Mouse (Mus musculus): Measurements from ENCODE around the gene Slc16a13. TPM values are rescaled to one million over a fixed set of nuclear protein-coding genes. Genes with fewer than 3 reads are reported as not detected.
A peak's percentile ranks its signal among the peaks of the same experiment; 100 is the strongest.

Slc16a13 gene
- polyA plus RNA-seq, 2 experiments: 3.2 to 3.8 TPM

DNA sequence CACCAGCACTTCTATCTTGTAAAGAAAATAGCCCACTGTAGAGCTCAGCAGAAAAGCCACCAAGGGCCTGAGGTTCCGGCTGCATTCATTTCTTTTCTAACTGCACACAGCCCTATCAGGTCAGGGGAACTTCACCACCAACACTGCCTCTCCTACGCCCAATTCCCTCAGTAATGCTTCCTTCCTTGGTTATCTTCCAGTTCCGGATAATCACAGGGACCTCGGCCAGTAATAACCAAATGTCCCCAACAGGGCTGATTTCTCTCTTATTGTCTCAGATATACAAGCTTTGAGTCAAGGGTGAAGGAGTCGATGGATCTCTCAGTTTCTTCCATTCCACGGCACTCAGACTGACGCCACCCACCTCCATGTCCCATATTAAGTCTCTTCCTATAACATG, 13.6 kb downstream of the Slc16a13 start:
- Histone ChIP-seq H3K27ac (no peak overlapping the region), H3K4me2 (ENCODE audit: low read depth) (no peak overlapping the region), H3K4me3 (ENCODE audit: insufficient read depth in 1 of 2, low read depth in 2 of 2, low read length in 2 of 2) (no peak overlapping the region), H3K9ac (replicated peaks) (no peak overlapping the region), H3K27me3 (ENCODE audit: control insufficient read depth, insufficient read depth, low read length) (peaks cover 3% of the 10 kb centered on the region), H3K36me3 (replicated peaks; ENCODE audit: control insufficient read depth, insufficient read depth, low read depth) (no peaks in the 10 kb centered on the region), H3K9me3 (ENCODE audit: control insufficient read depth, low read length) (no peaks in the 10 kb centered on the region), H3K4me1 (replicated peaks; ENCODE audit: control insufficient read depth in 2 of 2, insufficient read depth in 2 of 2, low read length in 1 of 2) (no peaks in the 10 kb centered on the region)
- no peak for DNase-seq (ENCODE audit: low read depth in 3 of 3, low spot score in 3 of 3)
- WGBS (ENCODE audit: insufficient replicate concordance): 61% methylated on average over 7 of the region's 7 CpGs
- TF ChIP-seq EP300 (IDR thresholded peaks at IDR 0.05; ENCODE audit: low read depth): no peak
- TF ChIP-seq CTCF (IDR thresholded peaks at IDR 0.05; ENCODE audit: low read depth): no peak
- ATAC-seq (ENCODE audit: insufficient read depth): no peak

DNA sequence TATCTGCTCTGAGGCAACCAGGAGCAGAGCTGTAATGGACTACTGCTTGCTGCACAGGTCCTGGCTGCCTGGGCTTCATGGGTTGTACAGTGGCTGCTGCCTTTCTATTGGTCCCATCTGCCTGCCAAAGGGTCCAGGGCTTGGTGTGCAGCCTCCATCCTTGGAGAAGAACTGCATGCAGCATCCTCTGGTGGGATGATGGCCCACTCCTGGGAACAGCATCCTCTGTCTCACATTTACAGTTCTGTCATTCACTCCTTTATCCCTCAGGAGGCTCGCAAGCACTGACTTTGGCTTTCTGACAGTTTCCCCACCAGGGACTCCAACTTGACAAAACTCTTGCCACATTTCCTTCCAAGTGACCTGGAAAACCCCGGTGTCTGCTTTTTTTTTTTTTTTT, 14.1 kb downstream of the Slc16a13 start:
- Histone ChIP-seq H3K36me3 (replicated peaks; ENCODE audit: control insufficient read depth, insufficient read depth, low read depth) (no peaks in the 10 kb centered on the region), H3K27me3 (ENCODE audit: control insufficient read depth, insufficient read depth, low read length) (no peaks in the 10 kb centered on the region), H3K4me1 (replicated peaks; ENCODE audit: control insufficient read depth in 2 of 2, insufficient read depth in 2 of 2, low read length in 1 of 2) (no peaks in the 10 kb centered on the region), H3K4me2 (ENCODE audit: low read depth) (no peak overlapping the region), H3K9ac (replicated peaks) (no peak overlapping the region), H3K4me3 (ENCODE audit: insufficient read depth in 1 of 2, low read depth in 2 of 2, low read length in 2 of 2) (no peak overlapping the region), H3K9me3 (ENCODE audit: control insufficient read depth, low read length) (no peaks in the 10 kb centered on the region), H3K27ac (no peak overlapping the region)
- ATAC-seq (ENCODE audit: insufficient read depth): no peak
- no peak for DNase-seq (ENCODE audit: low read depth in 3 of 3, low spot score in 3 of 3)
- TF ChIP-seq EP300 (IDR thresholded peaks at IDR 0.05; ENCODE audit: low read depth) (no peak), CTCF (IDR thresholded peaks at IDR 0.05; ENCODE audit: low read depth) (no peak)
- 47% methylated on average over 2 of the region's 2 CpGs for WGBS (ENCODE audit: insufficient replicate concordance)

DNA sequence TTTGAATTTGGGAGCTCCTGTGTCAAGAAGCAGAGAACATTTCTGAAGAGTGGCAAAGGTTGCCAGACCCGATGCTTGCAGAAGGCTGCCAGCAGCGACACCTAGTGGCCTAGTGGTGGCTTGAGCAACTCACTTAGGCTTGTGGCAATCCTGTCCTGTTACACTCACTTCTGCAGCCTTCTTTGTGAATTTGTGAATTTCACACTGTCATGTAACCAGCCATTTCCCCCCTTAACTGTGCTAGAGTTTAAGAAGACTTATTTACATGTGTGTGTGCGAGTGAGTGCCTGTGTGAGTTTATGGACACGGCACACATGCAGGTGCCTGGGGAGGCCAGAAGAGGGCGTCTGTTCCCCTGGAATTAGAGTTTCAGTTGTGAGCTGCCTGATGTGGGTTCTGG, 19.2 kb downstream of the Slc16a13 start:
- Histone ChIP-seq H3K4me2 (ENCODE audit: low read depth) (no peak overlapping the region), H3K9me3 (ENCODE audit: control insufficient read depth, low read length) (no peaks in the 10 kb centered on the region), H3K36me3 (replicated peaks; ENCODE audit: control insufficient read depth, insufficient read depth, low read depth) (no peaks in the 10 kb centered on the region), H3K4me3 (ENCODE audit: insufficient read depth in 1 of 2, low read depth in 2 of 2, low read length in 2 of 2) (no peak overlapping the region), H3K27me3 (ENCODE audit: control insufficient read depth, insufficient read depth, low read length) (no peaks in the 10 kb centered on the region), H3K27ac (no peak overlapping the region), H3K4me1 (replicated peaks; ENCODE audit: control insufficient read depth in 2 of 2, insufficient read depth in 2 of 2, low read length in 1 of 2) (no peaks in the 10 kb centered on the region), H3K9ac (replicated peaks) (no peak overlapping the region)
- DNase-seq (ENCODE audit: low read depth in 3 of 3, low spot score in 3 of 3): peak; percentile 54 to 61 (median 54)
- no peak for ATAC-seq (ENCODE audit: insufficient read depth)
- TF ChIP-seq CTCF (IDR thresholded peaks at IDR 0.05; ENCODE audit: low read depth): peak; percentile 95
- no peak for TF ChIP-seq EP300 (IDR thresholded peaks at IDR 0.05; ENCODE audit: low read depth)
- WGBS (ENCODE audit: insufficient replicate concordance): 33% methylated on average over 5 of the region's 5 CpGs

DNA sequence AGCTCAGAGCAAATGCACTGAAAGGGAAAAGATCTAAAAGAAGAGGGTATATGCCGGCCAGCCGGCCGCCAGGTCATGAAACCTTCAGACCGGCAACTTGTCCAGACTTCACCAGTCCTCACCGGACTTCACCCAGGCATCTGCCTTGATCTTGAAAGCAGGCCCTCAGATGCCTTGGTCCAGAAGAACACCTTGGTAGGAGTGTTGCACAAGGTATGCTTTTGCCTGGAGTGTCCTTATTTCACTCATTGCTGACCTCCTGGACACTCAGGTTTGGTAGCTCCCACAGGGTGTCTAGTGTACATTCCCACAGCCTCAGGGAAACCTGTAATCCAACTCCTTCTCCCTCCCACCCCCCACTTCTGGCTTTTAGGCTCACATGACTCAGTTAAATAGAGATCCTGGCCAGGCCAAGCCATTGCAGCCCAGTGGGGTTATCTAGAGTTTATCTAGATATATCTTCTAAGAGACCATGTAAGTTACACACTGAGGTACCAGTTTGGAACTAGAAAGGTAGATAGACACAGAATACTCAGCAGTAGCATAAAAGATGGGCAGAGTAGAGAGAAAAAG, 20.7 kb downstream of the Slc16a13 start:
- H3K27ac ChIP-seq: no peak overlapping the region
- H3K9me3 ChIP-seq (ENCODE audit: control insufficient read depth, low read length): no peaks in the 10 kb centered on the region
- H3K27me3 ChIP-seq (ENCODE audit: control insufficient read depth, insufficient read depth, low read length): no peaks in the 10 kb centered on the region
- no peaks in the 10 kb centered on the region for H3K36me3 ChIP-seq (replicated peaks; ENCODE audit: control insufficient read depth, insufficient read depth, low read depth)
- H3K4me3 ChIP-seq (ENCODE audit: insufficient read depth in 1 of 2, low read depth in 2 of 2, low read length in 2 of 2): no peak overlapping the region
- no peak for DNase-seq (ENCODE audit: low read depth in 3 of 3, low spot score in 3 of 3)
- no peak for ATAC-seq (ENCODE audit: insufficient read depth)
- TF ChIP-seq EP300 (IDR thresholded peaks at IDR 0.05; ENCODE audit: low read depth) (no peak), CTCF (IDR thresholded peaks at IDR 0.05; ENCODE audit: low read depth) (no peak)
- H3K4me2 ChIP-seq (ENCODE audit: low read depth): no peak overlapping the region
- WGBS (ENCODE audit: insufficient replicate concordance): 63% methylated on average over 5 of the region's 5 CpGs
- H3K4me1 ChIP-seq (replicated peaks; ENCODE audit: control insufficient read depth in 2 of 2, insufficient read depth in 2 of 2, low read length in 1 of 2): no peaks in the 10 kb centered on the region
- H3K9ac ChIP-seq (replicated peaks): no peak overlapping the region

DNA sequence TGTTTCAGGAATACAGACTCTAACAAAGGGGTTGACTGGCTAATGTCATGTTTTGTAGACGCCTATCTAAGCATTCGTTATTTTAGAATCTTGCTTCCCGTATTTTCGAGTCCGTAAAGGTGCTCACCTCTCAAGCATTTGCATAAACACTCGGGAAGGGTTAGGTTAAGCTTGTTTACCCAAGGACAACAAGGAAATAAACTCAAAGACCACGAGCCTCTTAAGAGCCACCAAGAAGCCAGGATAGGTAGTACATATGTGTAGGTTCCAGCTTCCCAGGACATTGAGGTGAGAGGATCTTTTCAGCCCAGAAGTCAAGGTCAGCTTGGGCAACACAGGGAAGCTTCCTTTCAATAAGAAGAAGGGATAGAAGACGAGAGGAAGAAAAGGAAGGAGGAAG, 21.8 kb downstream of the Slc16a13 start:
- H3K4me3 ChIP-seq (ENCODE audit: insufficient read depth in 1 of 2, low read depth in 2 of 2, low read length in 2 of 2): no peak overlapping the region
- H3K4me2 ChIP-seq (ENCODE audit: low read depth): no peak overlapping the region
- no peak overlapping the region for H3K9ac ChIP-seq (replicated peaks)
- WGBS (ENCODE audit: insufficient replicate concordance): 62% methylated on average over 8 of the region's 8 CpGs
- no peak overlapping the region for H3K27ac ChIP-seq
- no peaks in the 10 kb centered on the region for H3K36me3 ChIP-seq (replicated peaks; ENCODE audit: control insufficient read depth, insufficient read depth, low read depth)
- H3K9me3 ChIP-seq (ENCODE audit: control insufficient read depth, low read length): no peaks in the 10 kb centered on the region
- no peak for TF ChIP-seq CTCF (IDR thresholded peaks at IDR 0.05; ENCODE audit: low read depth)
- no peak for TF ChIP-seq EP300 (IDR thresholded peaks at IDR 0.05; ENCODE audit: low read depth)
- ATAC-seq (ENCODE audit: insufficient read depth): no peak
- no peaks in the 10 kb centered on the region for H3K4me1 ChIP-seq (replicated peaks; ENCODE audit: control insufficient read depth in 2 of 2, insufficient read depth in 2 of 2, low read length in 1 of 2)
- no peak for DNase-seq (ENCODE audit: low read depth in 3 of 3, low spot score in 3 of 3)
- no peaks in the 10 kb centered on the region for H3K27me3 ChIP-seq (ENCODE audit: control insufficient read depth, insufficient read depth, low read length)

Data from liver, embryonic 14.5 days (tissue).